Mouse (Mus musculus): ENCODE measurements around the gene Aph1c.
A peak's percentile ranks its signal among the peaks of the same experiment; 100 is the strongest.
"Not testable (repeated sequence)": the region's sequence is repeated elsewhere in the genome, so short reads cannot be mapped to it uniquely, and the experiment has no call there.

GRCm38 (mm10) chr9:66784552-66784951 lies 50.0 kb downstream of the Aph1c start:
- not testable (repeated sequence) for TF ChIP-seq EP300 (IDR thresholded peaks at IDR 0.05; ENCODE audit: low read depth)
- TF ChIP-seq CTCF (IDR thresholded peaks at IDR 0.05; ENCODE audit: low read depth), result peak; percentile 45
